ENCODE assay signal across 7 mouse cellular contexts in genomic region chr10:21995661-21996308, GRCm38 (mm10).
A peak's percentile ranks its signal among the peaks of the same experiment; 100 is the strongest.
DNase-seq lines count a peak whose midpoint lies in the region; TF ChIP-seq lines count a peak whose summit lies in the region.

No protein-coding gene starts in this region.

- intact Hi-C loops in gastrocnemius, adult 2 months (cut with DNase I): no loop called here
- intact Hi-C loops in left cerebral cortex, postnatal 25 days (cut with DNase I): loop anchor here (1.0 to 2.0 kb wide), 2 partner anchors 395 to 530 kb away; no protein-coding TSS in a partner anchor

- H3K4me3 ChIP-seq in gastrocnemius, adult 2 months: peak overlapping the region; percentile 84

- peak; percentile 93 for TF ChIP-seq CTCF in gastrocnemius, adult 2 months (IDR thresholded peaks at IDR 0.05)

- DNase-seq in R1 (ENCODE audit: low read depth, low spot score): peak; percentile 69
- DNase-seq in cerebellum, postnatal 14 days: peak; percentile 88 to 92
- DNase-seq in gastrocnemius, adult 2 months: peak; percentile 86
- DNase-seq in induced T-regulatory cell, adult 2 months (ENCODE audit: low read depth): peak; percentile 89
- DNase-seq in left cerebral cortex, postnatal 25 days (ENCODE audit: low spot score in 2 of 2): peak; percentile 83 to 87
- DNase-seq in mesoderm, embryonic 11.5 days (ENCODE audit: low read depth, low spot score): peak; percentile 75
- DNase-seq in spleen, adult 12 weeks (ENCODE audit: low spot score): peak; percentile 62

- H3K27ac ChIP-seq in gastrocnemius, adult 2 months: peak overlapping the region; percentile 99

Comparison
In these comparisons a context has a peak if more than half of its experiments do, and no peak if none do; other contexts are left out.
1. Peak in every context shown above with its lines: DNase-seq, H3K4me3 ChIP-seq and H3K27ac ChIP-seq.